Mouse (Mus musculus): ENCODE measurements at regions not wholly inside any gene's neighbourhood (a gene's known extent, or its start where the extent isn't known, plus 50 kb on each side); places are given as distances from the start of the nearest gene placed in this dataset.
A peak's percentile ranks its signal among the peaks of the same experiment; 100 is the strongest.

DNA sequence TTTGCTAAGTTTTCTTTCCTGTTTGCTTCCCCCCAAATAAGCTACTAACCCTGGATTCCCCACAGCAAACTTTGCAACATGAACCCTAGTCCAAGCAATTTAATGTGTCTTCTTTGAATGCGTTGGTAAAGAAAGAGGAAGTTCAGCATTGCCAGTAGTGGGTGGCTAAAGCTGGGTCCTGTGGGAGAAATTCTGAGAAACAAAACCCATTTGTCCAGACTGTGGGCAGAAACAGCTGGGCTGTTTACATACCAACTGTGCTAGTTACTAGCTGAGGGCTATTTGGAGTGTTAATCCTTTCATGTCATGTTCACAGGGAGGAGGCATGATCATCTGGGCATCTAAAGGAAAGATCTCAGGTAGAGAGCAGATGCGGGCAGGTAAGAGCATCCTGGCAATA, 51.8 kb upstream of the 1190002N15Rik start:
- DNase-seq (ENCODE audit: low spot score in 2 of 2): no peak

DNA sequence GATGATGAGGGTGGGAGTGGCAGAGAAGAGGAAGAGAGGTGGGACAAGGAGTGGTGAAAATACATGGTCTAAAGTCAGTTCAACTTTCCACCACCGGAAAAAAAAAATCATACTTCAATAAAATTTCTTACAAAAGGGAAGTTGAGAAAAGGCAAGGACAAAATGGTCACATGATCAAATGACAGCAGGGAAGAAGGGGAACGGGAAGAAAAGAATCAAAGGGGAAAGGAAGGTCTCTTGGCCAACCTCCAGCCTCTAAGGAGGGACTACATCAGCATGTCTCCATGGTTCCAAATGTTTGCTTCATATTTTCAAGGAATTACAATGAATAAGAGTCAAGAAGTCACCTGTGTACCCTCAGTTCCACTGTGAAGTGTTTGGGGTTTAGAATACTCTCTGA, 64.7 kb upstream of the Slc9a9 start:
- DNase-seq (ENCODE audit: low spot score in 2 of 2): no peak

DNA sequence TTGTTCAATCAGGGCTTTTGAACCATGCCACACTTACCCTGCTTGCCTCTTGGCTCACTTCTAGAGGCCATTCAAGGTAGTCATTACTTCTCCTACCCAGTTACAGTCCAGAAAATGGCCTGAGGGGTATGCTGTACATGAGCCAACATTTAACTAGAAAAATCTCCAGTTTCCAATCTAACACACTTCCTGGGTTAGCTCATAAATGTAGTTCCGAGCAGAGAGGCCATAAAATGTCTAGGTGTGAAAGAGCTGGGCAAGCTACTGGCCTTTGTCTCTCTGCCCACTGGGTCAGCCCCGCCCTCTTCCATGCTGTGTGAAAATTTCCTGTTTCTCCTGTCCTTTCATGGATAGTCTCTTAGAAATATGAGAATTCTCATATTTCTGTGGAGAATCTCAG, 63.3 kb upstream of the Slc9a9 start:
- no peak for DNase-seq (ENCODE audit: low spot score in 2 of 2)

DNA sequence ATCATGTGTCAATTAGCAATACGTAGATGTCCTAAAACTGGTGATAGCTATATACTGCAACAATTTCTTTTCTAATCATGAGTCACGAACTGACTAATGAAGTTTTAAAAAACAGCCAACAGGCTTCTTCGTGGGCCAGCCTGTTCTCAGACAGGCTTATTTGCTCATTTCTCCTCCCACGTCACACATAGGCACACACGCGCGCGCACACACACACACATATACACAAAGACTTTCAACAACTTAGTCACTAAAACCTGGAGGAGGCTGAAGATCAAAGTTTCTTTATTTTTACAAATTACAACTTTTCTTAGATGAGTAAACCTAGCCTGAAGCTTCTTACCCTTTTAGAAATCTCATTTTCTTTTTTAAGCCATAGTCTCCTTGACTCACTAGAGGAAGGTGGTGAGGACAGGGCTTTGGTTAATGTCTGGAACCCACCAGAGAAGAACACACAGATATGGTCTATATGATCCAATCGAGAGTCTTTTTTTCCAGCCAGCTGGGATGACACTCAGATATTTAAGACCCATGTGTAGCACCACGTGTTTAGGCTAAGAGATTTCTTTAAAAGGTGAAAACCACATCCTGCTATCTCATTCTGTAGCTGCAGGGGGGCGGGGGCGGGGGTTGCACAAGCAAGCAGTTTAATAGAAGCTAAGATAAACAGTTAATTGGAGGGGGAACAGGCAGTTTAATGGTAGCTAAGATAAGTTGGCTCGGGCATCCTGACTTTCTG, 62.5 kb upstream of the Slc9a9 start:
- DNase-seq (ENCODE audit: low spot score in 2 of 2): no peak

DNA sequence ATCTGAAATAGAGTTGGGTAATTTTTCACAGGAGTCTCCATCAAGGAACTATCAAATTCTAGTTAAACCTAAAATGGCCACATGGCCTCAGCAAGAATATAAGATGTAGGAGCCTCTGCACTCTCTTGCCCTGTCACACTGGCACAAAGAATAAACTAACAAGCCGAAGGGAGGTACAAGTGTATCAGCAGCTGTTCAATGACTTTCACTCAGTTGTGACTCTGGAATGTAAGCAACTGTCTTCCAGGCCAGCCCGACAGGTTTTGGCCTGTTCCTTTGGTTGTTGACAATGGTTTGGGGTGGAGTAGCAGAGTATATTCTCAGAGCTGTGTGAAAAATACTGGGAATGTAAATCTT, 62.0 kb upstream of the Slc9a9 start:
- DNase-seq (ENCODE audit: low spot score in 2 of 2): no peak

DNA sequence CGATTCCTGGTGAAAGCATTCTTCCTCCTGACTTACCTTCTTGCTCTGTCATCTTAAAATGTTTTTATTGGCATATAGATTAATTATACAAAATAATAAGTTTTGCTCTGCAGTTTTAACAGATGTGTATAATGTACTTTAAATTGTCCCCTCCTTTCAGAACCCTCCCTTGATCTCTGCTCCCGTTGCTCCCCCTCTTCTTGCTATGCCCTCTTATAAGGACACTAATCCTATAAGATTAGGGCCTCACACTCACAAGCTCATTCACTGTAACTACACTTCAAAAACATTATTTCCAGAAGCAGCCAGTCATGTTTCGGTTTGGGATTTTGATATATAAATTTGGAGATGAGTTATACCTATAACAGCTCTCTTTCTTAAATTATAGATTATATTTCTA, 59.6 kb upstream of the Slc9a9 start:
- no peak for DNase-seq (ENCODE audit: low spot score in 2 of 2)

DNA sequence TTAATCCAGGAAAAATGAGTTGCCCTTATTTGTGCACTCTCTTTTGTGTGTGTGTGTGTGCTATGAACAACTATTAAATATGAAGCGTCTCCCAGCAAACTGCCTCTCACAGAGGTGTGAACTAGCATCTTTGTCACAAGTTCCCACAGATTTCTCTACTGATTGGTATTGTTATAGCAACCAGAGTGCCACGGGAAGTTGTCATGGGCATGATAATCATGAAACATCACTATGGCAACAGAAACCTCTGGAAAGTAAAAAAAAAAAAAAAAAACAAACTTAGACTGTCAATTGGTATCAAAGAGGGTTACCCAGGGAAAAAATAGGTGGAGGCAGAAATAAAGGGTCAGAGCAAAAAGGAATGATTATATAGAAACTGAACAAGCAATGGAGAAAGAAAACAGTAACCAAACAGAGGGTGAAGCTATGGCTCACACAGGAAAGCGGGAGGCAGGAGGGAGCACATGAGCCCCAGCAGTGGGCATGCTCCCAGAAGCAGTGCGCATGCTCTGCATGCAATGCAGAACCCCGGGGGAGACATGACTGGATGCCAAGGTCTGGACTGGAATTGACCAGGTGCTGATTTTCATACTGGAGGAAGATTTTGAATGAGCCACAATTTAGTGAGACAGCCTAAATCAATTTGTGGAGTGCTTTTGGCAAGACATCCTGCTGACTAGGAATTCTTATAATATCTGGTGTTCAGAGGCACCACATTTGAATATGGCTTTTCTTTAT, 58.9 kb upstream of the Slc9a9 start:
- no peak for DNase-seq (ENCODE audit: low spot score in 2 of 2)

DNA sequence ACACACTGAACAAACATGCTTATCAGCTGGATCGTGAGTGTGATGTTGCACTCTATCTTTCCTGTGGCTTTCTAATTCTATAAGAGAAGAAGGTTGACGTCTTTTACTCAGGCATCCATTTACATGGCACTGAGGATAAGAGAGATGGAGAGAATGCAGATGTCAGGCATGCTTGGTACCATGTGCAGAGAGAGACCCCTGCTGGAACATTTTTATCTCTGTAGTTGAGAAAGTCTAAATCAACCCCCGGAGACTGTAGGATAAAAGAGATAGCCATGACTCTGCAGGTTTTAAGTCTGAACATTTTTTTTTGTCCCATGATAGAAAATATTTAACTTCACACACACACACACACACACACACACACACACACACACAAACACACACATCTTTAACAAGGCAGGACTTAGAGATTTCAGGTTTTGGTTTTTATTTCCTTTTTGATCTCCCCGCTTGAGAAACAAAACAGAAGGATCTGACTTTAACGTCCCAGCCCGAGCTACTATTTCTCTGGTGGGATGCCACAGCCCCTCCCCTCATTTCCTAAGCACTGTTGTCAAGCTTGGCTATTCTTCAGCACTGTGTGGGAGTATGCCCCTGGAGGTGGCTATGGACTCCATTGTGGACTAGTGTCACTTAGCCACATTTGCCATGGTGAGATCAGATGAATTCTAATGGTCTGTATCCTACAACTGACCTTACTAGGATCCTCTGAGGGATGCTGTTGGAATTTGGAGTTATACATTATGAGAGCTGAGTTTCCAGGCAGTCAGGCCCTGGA, 55.6 kb upstream of the Slc9a9 start:
- DNase-seq (ENCODE audit: low spot score in 2 of 2): peak; percentile 27 to 66

DNA sequence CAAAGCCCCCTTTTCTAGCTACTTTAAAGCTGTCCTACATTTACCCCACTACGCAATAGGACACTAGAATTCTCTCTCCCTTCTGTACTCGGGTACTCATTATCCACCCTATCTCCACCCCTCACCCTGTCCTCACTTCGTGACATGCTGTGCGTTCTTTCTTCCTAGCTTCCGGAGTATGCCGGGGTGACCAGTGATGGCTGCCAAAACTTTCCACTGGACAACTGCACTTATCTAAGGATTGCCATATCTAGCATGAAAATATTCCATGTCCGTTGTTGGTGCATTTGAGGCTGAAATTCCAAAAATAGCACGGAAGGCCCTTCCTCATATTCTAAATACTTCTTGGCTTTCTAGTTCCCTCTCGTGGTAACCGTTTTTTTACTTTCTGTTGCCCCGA, 54.5 kb upstream of the Slc9a9 start:
- no peak for DNase-seq (ENCODE audit: low spot score in 2 of 2)

DNA sequence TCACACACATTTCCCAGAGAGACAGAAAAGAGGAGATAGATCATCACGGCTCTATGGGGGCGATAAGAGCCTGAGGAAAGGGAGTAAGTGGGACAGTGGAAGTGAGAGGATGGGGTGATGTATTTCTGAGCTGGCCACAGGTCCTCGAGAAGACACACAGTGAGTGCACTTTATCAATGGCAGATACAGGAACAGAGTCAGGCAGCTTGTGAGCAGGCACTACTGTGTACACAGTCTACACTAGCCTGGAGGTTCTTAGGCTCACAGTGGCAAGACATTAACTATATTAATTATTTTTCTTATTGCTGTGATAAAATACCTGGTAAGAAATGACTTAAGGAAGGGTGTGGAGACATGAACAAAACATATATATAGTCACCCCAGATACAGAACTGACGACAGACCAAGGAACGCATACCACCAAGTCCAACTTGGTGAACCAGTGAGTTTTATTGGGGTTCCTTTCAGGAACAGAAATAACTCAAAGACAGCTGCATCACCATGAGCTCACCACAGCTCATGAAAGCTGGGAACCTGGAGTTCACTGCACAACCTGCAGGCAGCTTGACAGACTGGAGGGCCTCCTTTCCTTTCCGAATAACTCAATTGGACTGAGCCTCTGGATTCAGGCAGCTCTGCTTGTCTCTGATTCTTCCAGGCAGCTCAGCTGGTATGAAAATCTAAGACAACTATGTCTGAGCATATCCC, 51.5 kb upstream of the Slc9a9 start:
- DNase-seq (ENCODE audit: low spot score in 2 of 2): no peak
